Mouse (Mus musculus): Measurements from ENCODE around the gene Wdr45. TPM values are rescaled to one million over a fixed set of nuclear protein-coding genes. Genes with fewer than 3 reads are reported as not detected.

Wdr45 gene
- polyA plus RNA-seq, 1 experiment, result 29.0 TPM

- TF ChIP-seq CTCF (IDR thresholded peaks at IDR 0.05; ENCODE audit: borderline replicate concordance, insufficient read depth, low read length), result no peak
- no peak for TF ChIP-seq POLR2A (IDR thresholded peaks at IDR 0.05; ENCODE audit: low read depth, low read length)
- Histone ChIP-seq H3K4me1 (ENCODE audit: control insufficient read depth, insufficient read depth, low read length) (peaks cover 4% of the 10 kb centered on the region; the same call in 1 of the 2 replicates), H3K4me3 (ENCODE audit: insufficient read depth, low read length) (peak overlapping the region; percentile 93), H3K27ac (ENCODE audit: insufficient read depth, low read length) (peak overlapping the region; percentile 91)
These were observed 48.7 kb downstream of the Wdr45 start for GRCm38 (mm10) chrX:7762921-7763197.

- Histone ChIP-seq H3K4me1 (ENCODE audit: control insufficient read depth, insufficient read depth, low read length) (peaks cover 4% of the 10 kb centered on the region; the same call in 1 of the 2 replicates), H3K27ac (ENCODE audit: insufficient read depth, low read length) (peak overlapping the region; percentile 91), H3K4me3 (ENCODE audit: insufficient read depth, low read length) (peak overlapping the region; percentile 93)
- no peak for TF ChIP-seq CTCF (IDR thresholded peaks at IDR 0.05; ENCODE audit: borderline replicate concordance, insufficient read depth, low read length)
- peak; percentile 77 for TF ChIP-seq POLR2A (IDR thresholded peaks at IDR 0.05; ENCODE audit: low read depth, low read length)
These were observed 49.7 kb downstream of the Wdr45 start for GRCm38 (mm10) chrX:7763631-7764393.

GRCm38 (mm10) chrX:7764657-7765280, 50.6 kb downstream of the Wdr45 start:
- H3K4me3 ChIP-seq (ENCODE audit: insufficient read depth, low read length), result peak overlapping the region; percentile 93
- H3K4me1 ChIP-seq (ENCODE audit: control insufficient read depth, insufficient read depth, low read length), result peaks cover 4% of the 10 kb centered on the region; the same call in 1 of the 2 replicates
- TF ChIP-seq CTCF (IDR thresholded peaks at IDR 0.05; ENCODE audit: borderline replicate concordance, insufficient read depth, low read length) (no peak), POLR2A (IDR thresholded peaks at IDR 0.05; ENCODE audit: low read depth, low read length) (no peak)
- peak overlapping the region; percentile 91 for H3K27ac ChIP-seq (ENCODE audit: insufficient read depth, low read length)

- Histone ChIP-seq H3K4me3 (ENCODE audit: insufficient read depth, low read length) (peak overlapping the region; percentile 93), H3K27ac (ENCODE audit: insufficient read depth, low read length) (peak overlapping the region; percentile 76), H3K4me1 (ENCODE audit: control insufficient read depth, insufficient read depth, low read length) (peaks cover 4% of the 10 kb centered on the region; the same call in 1 of the 2 replicates)
- no peak for TF ChIP-seq POLR2A (IDR thresholded peaks at IDR 0.05; ENCODE audit: low read depth, low read length)
- TF ChIP-seq CTCF (IDR thresholded peaks at IDR 0.05; ENCODE audit: borderline replicate concordance, insufficient read depth, low read length), result no peak
These were observed 51.1 kb downstream of the Wdr45 start for GRCm38 (mm10) chrX:7765281-7765670.

- Histone ChIP-seq H3K27ac (ENCODE audit: insufficient read depth, low read length) (peak overlapping the region; percentile 76), H3K4me1 (ENCODE audit: control insufficient read depth, insufficient read depth, low read length) (peaks cover 4% of the 10 kb centered on the region; the same call in 1 of the 2 replicates), H3K4me3 (ENCODE audit: insufficient read depth, low read length) (peak overlapping the region; percentile 93)
- peak; percentile 63 for TF ChIP-seq POLR2A (IDR thresholded peaks at IDR 0.05; ENCODE audit: low read depth, low read length)
- no peak for TF ChIP-seq CTCF (IDR thresholded peaks at IDR 0.05; ENCODE audit: borderline replicate concordance, insufficient read depth, low read length)
These were observed 51.6 kb downstream of the Wdr45 start for GRCm38 (mm10) chrX:7765764-7766163.

- no peak for TF ChIP-seq POLR2A (IDR thresholded peaks at IDR 0.05; ENCODE audit: low read depth, low read length)
- no peak for TF ChIP-seq CTCF (IDR thresholded peaks at IDR 0.05; ENCODE audit: borderline replicate concordance, insufficient read depth, low read length)
- Histone ChIP-seq H3K4me1 (ENCODE audit: control insufficient read depth, insufficient read depth, low read length) (peaks cover 4% of the 10 kb centered on the region; the same call in 1 of the 2 replicates), H3K4me3 (ENCODE audit: insufficient read depth, low read length) (no peak overlapping the region), H3K27ac (ENCODE audit: insufficient read depth, low read length) (no peak overlapping the region)
These were observed 55.3 kb downstream of the Wdr45 start for GRCm38 (mm10) chrX:7769302-7770017.

GRCm38 (mm10) chrX:7772766-7773165, 58.6 kb downstream of the Wdr45 start:
- Histone ChIP-seq H3K4me1 (ENCODE audit: control insufficient read depth, insufficient read depth, low read length) (no peaks in the 10 kb centered on the region; the same call in 1 of the 2 replicates), H3K27ac (ENCODE audit: insufficient read depth, low read length) (no peak overlapping the region), H3K4me3 (ENCODE audit: insufficient read depth, low read length) (no peak overlapping the region)
- TF ChIP-seq CTCF (IDR thresholded peaks at IDR 0.05; ENCODE audit: borderline replicate concordance, insufficient read depth, low read length), result no peak
- no peak for TF ChIP-seq POLR2A (IDR thresholded peaks at IDR 0.05; ENCODE audit: low read depth, low read length)

GRCm38 (mm10) chrX:7775501-7776205, 61.5 kb downstream of the Wdr45 start:
- H3K4me3 ChIP-seq (ENCODE audit: insufficient read depth, low read length), result no peak overlapping the region
- TF ChIP-seq POLR2A (IDR thresholded peaks at IDR 0.05; ENCODE audit: low read depth, low read length) (no peak), CTCF (IDR thresholded peaks at IDR 0.05; ENCODE audit: borderline replicate concordance, insufficient read depth, low read length) (no peak)
- no peak overlapping the region for H3K27ac ChIP-seq (ENCODE audit: insufficient read depth, low read length)
- H3K4me1 ChIP-seq (ENCODE audit: control insufficient read depth, insufficient read depth, low read length), result no peaks in the 10 kb centered on the region

GRCm38 (mm10) chrX:7776329-7777082, 62.4 kb downstream of the Wdr45 start:
- Histone ChIP-seq H3K27ac (ENCODE audit: insufficient read depth, low read length) (no peak overlapping the region), H3K4me1 (ENCODE audit: control insufficient read depth, insufficient read depth, low read length) (no peaks in the 10 kb centered on the region), H3K4me3 (ENCODE audit: insufficient read depth, low read length) (no peak overlapping the region)
- TF ChIP-seq POLR2A (IDR thresholded peaks at IDR 0.05; ENCODE audit: low read depth, low read length) (no peak), CTCF (IDR thresholded peaks at IDR 0.05; ENCODE audit: borderline replicate concordance, insufficient read depth, low read length) (peak; percentile 34; the same call in 1 of the 2 replicates)

Other genes with a start within 250 kb of the Wdr45 start
- not detected in 2 replicates for gene Foxp3, start 140.7 kb upstream of the Wdr45 start, polyA plus RNA-seq (2011; ENCODE audit: insufficient read length, low read depth, missing spikeins)
- 2.9 and 3.1 TPM in 2 replicates for gene Ppp1r3f, start 140.1 kb upstream of the Wdr45 start, polyA plus RNA-seq (2011; ENCODE audit: insufficient read length, low read depth, missing spikeins)
- gene Ccdc22, start 108.8 kb upstream of the Wdr45 start, polyA plus RNA-seq (2011; ENCODE audit: insufficient read length, low read depth, missing spikeins), result 12.8 and 14.3 TPM in 2 replicates
- not detected in 2 replicates for gene Cacna1f, start 107.2 kb upstream of the Wdr45 start, polyA plus RNA-seq (2011; ENCODE audit: insufficient read length, low read depth, missing spikeins)
- 0.18 and 0.19 TPM in 2 replicates for gene Syp, start 75.9 kb upstream of the Wdr45 start, polyA plus RNA-seq (2011; ENCODE audit: insufficient read length, low read depth, missing spikeins)
- gene Prickle3, start 57.1 kb upstream of the Wdr45 start, polyA plus RNA-seq (2011; ENCODE audit: insufficient read length, low read depth, missing spikeins), result 7.0 TPM in 2 replicates
- gene Plp2, start 42.9 kb upstream of the Wdr45 start, polyA plus RNA-seq (2011; ENCODE audit: insufficient read length, low read depth, missing spikeins), result 305 and 316 TPM in 2 replicates
- gene Magix, start 33.1 kb upstream of the Wdr45 start, polyA plus RNA-seq (2011; ENCODE audit: insufficient read length, low read depth, missing spikeins), result not detected in 2 replicates
- gene Gpkow, start 17.2 kb upstream of the Wdr45 start, polyA plus RNA-seq (2011; ENCODE audit: insufficient read length, low read depth, missing spikeins), result 26.0 and 29.8 TPM in 2 replicates
- not detected in 2 replicates for gene Gm45208, start 7.9 kb downstream of the Wdr45 start, polyA plus RNA-seq (2011; ENCODE audit: insufficient read length, low read depth, missing spikeins)
- gene Praf2, start 14.1 kb downstream of the Wdr45 start, polyA plus RNA-seq (2011; ENCODE audit: insufficient read length, low read depth, missing spikeins), result 112 and 126 TPM in 2 replicates
- 2.5 and 3.5 TPM in 2 replicates for gene Ccdc120, start 36.6 kb downstream of the Wdr45 start, polyA plus RNA-seq (2011; ENCODE audit: insufficient read length, low read depth, missing spikeins)
- gene Tfe3, start 48.2 kb downstream of the Wdr45 start, polyA plus RNA-seq (2011; ENCODE audit: insufficient read length, low read depth, missing spikeins), result 49.1 and 53.4 TPM in 2 replicates
- gene Gripap1, start 75.4 kb downstream of the Wdr45 start, polyA plus RNA-seq (2011; ENCODE audit: insufficient read length, low read depth, missing spikeins), result 37.7 and 42.1 TPM in 2 replicates
- gene Kcnd1, start 108.0 kb downstream of the Wdr45 start, polyA plus RNA-seq (2011; ENCODE audit: insufficient read length, low read depth, missing spikeins), result 5.7 and 7.5 TPM in 2 replicates
- 57.5 and 65.0 TPM in 2 replicates for gene Otud5, start 127.0 kb downstream of the Wdr45 start, polyA plus RNA-seq (2011; ENCODE audit: insufficient read length, low read depth, missing spikeins)
- 4.0 and 4.3 TPM in 2 replicates for gene Pim2, start 163.9 kb downstream of the Wdr45 start, polyA plus RNA-seq (2011; ENCODE audit: insufficient read length, low read depth, missing spikeins)
- gene Slc35a2, start 169.7 kb downstream of the Wdr45 start, polyA plus RNA-seq (2011; ENCODE audit: insufficient read length, low read depth, missing spikeins), result 113 and 123 TPM in 2 replicates
- gene Pqbp1, start 184.9 kb downstream of the Wdr45 start, polyA plus RNA-seq (2011; ENCODE audit: insufficient read length, low read depth, missing spikeins), result 90.2 and 103 TPM in 2 replicates
- 29.5 and 39.9 TPM in 2 replicates for gene Timm17b, start 185.0 kb downstream of the Wdr45 start, polyA plus RNA-seq (2011; ENCODE audit: insufficient read length, low read depth, missing spikeins)
- gene Gm10491, start 193.5 kb downstream of the Wdr45 start, polyA plus RNA-seq (2011; ENCODE audit: insufficient read length, low read depth, missing spikeins), result not detected in 2 replicates
- not detected in 2 replicates for gene Gm10490, start 195.2 kb downstream of the Wdr45 start, polyA plus RNA-seq (2011; ENCODE audit: insufficient read length, low read depth, missing spikeins)
- not detected in 2 replicates for gene Pcsk1n, start 205.5 kb downstream of the Wdr45 start, polyA plus RNA-seq (2011; ENCODE audit: insufficient read length, low read depth, missing spikeins)
- not detected in 2 replicates for gene Eras, start 214.3 kb downstream of the Wdr45 start, polyA plus RNA-seq (2011; ENCODE audit: insufficient read length, low read depth, missing spikeins)
- 21.2 and 27.6 TPM in 2 replicates for gene Hdac6, start 233.6 kb downstream of the Wdr45 start, polyA plus RNA-seq (2011; ENCODE audit: insufficient read length, low read depth, missing spikeins)